Mouse (Mus musculus): ENCODE data around the gene Dynll2. TPM values are rescaled to one million over a fixed set of nuclear protein-coding genes. Genes with fewer than 3 reads are reported as not detected.

The Dynll2 gene
- polyA plus RNA-seq, 1 experiment from 2014 or later = 27.0 TPM

DNA sequence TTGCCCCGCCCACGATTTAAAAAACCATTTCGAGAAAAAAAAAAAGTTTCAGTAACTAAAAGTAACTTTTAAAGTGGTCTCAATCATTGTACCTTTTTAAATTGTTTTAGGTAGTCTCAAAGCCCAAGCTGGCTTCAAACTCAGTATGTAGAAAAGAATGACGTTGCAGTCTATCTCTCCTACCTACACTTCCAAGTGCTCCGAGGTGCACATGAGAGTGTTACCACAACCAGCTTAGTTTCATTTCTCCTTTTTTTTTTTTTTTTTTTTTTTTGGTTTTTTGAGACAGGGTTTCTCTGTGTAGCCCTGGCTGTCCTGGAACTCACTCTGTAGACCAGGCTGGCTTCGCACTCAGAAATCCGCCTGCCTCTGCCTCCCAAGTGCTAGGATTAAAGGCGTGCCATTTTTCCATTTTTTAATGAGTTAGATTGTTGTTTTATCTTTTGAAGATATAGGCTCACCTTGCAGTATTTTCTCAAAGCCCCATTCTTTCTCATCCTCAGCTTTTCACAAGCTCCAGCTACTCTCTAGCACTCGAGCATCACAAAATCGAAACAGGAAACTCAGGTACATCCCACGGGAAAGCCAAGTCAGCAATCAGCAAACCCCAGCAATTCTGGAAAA, 25.4 kb upstream of the Dynll2 start:
- no peaks in the 10 kb centered on the region for H3K9me3 ChIP-seq
- H3K36me3 ChIP-seq (replicated peaks) = no peaks in the 10 kb centered on the region
- no peak overlapping the region for H3K27ac ChIP-seq (replicated peaks)
- peaks cover 18% of the 10 kb centered on the region for H3K4me1 ChIP-seq
- H3K27me3 ChIP-seq (replicated peaks; ENCODE audit: low read depth, poor library complexity, severe bottlenecking) = peaks cover 9% of the 10 kb centered on the region
- DNase-seq (ENCODE audit: low spot score) = no peak
- WGBS = 91% methylated on average over 11 of the region's 11 CpGs
- no peak overlapping the region for H3K4me3 ChIP-seq

DNA sequence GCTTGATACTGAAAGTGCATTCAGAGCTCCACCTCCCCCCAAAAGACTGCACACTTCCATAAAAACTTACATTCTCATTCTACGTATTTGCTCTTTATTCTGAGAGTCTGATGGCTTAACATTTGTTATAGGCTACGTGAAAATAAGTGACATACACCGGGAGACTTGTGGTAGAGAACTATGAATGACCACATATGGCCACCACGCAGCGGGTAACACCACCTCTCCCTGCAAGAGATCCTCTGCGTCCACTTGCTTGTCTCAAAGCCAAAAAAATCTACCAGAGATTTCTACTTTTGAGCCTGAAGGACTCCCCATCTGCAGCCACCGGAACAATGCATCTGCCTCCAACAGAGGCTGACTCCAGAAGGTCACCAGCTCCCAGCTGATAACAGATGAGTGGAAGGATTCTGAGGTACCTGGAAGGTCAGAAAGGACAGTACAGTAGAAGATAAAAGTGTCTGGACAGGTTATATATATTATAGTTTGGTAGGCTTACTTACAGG, 24.6 kb upstream of the Dynll2 start:
- H3K27me3 ChIP-seq (replicated peaks; ENCODE audit: low read depth, poor library complexity, severe bottlenecking) = peaks cover 9% of the 10 kb centered on the region
- peaks cover 18% of the 10 kb centered on the region for H3K4me1 ChIP-seq
- no peak overlapping the region for H3K27ac ChIP-seq (replicated peaks)
- no peak overlapping the region for H3K4me3 ChIP-seq
- no peaks in the 10 kb centered on the region for H3K9me3 ChIP-seq
- DNase-seq (ENCODE audit: low spot score) = no peak
- WGBS = 92% methylated on average over 7 of the region's 7 CpGs
- no peaks in the 10 kb centered on the region for H3K36me3 ChIP-seq (replicated peaks)

DNA sequence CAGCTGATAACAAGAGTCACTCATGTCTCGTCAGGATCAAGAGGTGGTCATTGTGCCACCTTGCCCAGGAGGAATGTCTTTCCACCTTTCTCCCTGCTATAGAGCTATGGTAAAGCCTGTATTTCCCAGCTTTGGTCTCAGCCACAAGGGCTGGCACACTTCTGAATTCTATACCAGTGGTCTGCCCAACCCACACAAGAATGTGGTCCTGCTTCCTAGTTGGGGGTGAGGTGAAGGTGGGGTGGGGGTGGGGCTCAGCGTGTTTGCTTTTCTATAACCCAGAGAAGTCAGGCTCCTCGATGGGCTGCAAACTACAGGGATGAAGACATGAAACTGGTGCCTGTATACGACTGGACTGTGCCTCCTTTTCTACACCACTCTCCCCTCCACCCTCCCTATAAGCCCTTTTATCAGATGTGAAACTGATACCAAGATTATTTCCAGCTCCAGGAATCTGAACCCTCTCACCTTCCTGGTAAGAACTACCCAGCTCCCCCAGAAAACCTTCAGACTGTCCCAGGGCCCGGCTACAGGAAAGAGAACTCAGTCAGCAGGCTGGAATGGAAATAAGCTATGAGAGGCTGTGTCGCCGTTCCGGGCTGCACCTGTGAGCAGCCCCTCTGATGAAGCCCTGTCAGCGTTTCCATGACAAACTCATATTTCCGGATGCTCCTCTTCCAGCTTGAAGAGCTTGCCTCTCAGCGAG, 24.0 kb upstream of the Dynll2 start:
- peaks cover 9% of the 10 kb centered on the region for H3K27me3 ChIP-seq (replicated peaks; ENCODE audit: low read depth, poor library complexity, severe bottlenecking)
- no peak overlapping the region for H3K27ac ChIP-seq (replicated peaks)
- 74% methylated on average over 11 of the region's 11 CpGs for WGBS
- no peak overlapping the region for H3K4me3 ChIP-seq
- no peaks in the 10 kb centered on the region for H3K9me3 ChIP-seq
- no peaks in the 10 kb centered on the region for H3K36me3 ChIP-seq (replicated peaks)
- H3K4me1 ChIP-seq = peaks cover 18% of the 10 kb centered on the region
- no peak for DNase-seq (ENCODE audit: low spot score)

DNA sequence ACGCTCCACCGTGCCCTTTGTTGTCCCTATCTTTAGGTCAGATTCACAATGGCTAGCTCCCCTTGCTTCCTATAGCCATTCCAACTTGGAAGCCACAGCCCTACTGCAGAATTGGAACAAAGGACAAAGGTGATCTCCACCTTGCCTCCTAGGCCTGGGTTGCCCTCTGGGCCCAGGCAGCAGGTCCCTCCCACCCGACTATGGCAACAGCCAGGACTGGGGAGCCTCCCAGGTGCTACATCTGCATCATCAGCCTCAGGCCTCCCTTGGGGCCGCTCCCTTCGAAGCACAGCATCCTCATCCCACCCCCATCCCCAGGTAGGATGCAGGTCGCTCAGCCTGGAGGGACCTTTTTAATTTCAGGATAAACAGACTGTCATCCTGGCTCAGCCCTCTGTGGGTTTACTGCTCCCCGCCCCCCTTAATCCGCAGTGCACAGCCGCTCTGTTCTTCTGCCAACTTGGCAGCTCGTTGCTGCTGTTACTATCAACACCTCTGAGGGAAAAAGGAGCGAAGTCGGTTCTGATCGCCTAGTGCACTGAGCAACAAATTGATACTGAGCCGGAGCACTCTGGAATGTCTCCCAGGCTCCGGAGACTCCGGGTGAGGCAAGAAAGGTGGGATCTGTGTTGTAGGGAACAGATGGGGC, 22.3 kb upstream of the Dynll2 start:
- Histone ChIP-seq H3K4me3 (peak overlapping the region; percentile 36; the same call in 1 of the 2 replicates), H3K36me3 (replicated peaks) (no peaks in the 10 kb centered on the region), H3K9me3 (no peaks in the 10 kb centered on the region), H3K4me1 (peaks cover 18% of the 10 kb centered on the region), H3K27ac (replicated peaks) (peak overlapping the region; percentile 40; the same call in 1 of the 2 replicates), H3K27me3 (replicated peaks; ENCODE audit: low read depth, poor library complexity, severe bottlenecking) (peaks cover 9% of the 10 kb centered on the region)
- WGBS = 23% methylated on average over 16 of the region's 16 CpGs
- DNase-seq (ENCODE audit: low spot score) = peak; percentile 12

DNA sequence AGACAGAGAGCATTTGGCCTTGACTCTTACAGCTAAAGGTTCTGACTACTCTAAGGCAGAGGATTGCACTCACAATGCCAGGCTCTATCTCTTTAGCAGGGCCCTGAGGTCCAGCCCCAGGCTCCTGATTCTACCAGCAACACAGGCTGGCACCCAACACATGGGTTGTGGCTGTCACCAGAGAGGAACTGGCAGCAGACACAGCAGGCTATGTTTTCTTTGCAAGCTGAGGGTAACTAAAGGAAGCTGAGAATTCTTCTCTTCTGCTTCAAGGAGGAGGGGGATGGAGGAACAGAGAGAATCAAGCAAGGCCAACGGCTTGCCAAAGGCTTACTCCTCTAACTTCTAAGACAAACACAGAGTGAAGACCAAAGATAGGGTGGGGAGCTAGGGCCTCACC, 21.3 kb upstream of the Dynll2 start:
- peaks cover 18% of the 10 kb centered on the region for H3K4me1 ChIP-seq
- H3K27me3 ChIP-seq (replicated peaks; ENCODE audit: low read depth, poor library complexity, severe bottlenecking) = peaks cover 9% of the 10 kb centered on the region
- no peak overlapping the region for H3K27ac ChIP-seq (replicated peaks)
- H3K4me3 ChIP-seq = no peak overlapping the region
- 69% methylated on average over 1 of the region's 1 CpGs for WGBS
- no peaks in the 10 kb centered on the region for H3K36me3 ChIP-seq (replicated peaks)
- no peaks in the 10 kb centered on the region for H3K9me3 ChIP-seq
- no peak for DNase-seq (ENCODE audit: low spot score)

DNA sequence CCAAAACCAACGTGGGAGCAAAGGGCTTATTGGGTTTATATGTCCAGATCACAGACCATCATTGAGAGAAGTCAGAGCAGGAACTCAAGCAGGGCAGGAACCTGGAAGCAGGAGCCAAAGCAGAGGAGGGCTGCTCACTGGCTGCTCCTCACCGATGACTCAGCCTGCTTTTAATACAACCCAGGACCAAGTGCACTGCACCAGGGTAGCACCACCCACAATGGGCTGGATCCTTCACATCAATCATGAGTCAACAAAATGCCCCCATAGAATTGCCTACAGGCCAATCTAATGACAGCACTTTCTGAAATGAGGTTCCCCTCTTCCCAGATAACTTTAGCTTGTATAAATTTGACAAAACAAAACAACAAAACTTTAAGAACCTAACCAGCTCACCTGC, 16.8 kb upstream of the Dynll2 start:
- Histone ChIP-seq H3K27ac (replicated peaks) (no peak overlapping the region), H3K9me3 (0 out of 2 replicates have a peak, but pooled peaks cover 5% of the 10 kb centered on the region), H3K27me3 (replicated peaks; ENCODE audit: low read depth, poor library complexity, severe bottlenecking) (no peaks in the 10 kb centered on the region), H3K4me1 (no peaks in the 10 kb centered on the region), H3K4me3 (no peak overlapping the region), H3K36me3 (replicated peaks) (peaks cover 7% of the 10 kb centered on the region)
- WGBS = 68% methylated on average over 2 of the region's 2 CpGs
- no peak for DNase-seq (ENCODE audit: low spot score)

DNA sequence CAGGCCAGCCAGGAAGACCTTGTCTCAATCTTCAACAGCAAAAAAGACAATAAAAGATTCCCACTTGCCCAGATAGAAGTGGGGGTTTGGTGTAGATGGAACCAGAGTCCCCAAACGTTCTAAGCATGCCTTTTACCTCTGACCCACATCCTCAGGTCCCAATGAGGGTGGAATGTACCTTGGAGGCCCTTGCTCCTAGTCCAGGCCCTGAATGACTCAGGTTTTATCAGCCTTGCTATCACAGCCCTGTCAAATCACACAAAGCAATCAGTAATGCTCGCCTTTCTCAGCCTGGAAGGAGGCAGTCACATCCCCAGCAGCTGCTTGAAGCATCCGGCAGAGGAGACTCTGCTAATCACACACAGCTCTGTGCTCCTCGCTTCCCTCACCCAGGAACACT, 15.4 kb upstream of the Dynll2 start:
- 66% methylated on average over 4 of the region's 4 CpGs for WGBS

DNA sequence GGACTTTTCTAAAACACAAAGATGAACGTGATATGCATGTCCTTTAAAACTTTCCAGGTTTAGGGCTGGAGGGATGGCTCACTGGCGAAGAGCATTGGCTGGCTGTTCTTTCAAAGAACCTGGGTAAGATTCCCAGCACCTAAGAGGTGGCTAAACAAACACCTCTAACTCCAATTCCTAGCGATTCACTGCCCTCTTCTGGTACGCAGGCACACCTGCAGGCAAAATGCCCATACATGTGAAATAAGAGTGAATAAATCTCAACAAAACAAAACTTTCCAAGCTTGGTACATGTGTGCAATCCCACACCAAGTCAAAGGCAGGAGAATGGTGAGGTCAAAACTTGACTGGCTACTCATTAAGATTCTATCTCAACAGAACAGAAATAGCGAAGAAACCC, 12.4 kb upstream of the Dynll2 start:
- Histone ChIP-seq H3K27me3 (replicated peaks; ENCODE audit: low read depth, poor library complexity, severe bottlenecking) (no peaks in the 10 kb centered on the region), H3K4me3 (no peak overlapping the region), H3K9me3 (0 out of 2 replicates have a peak, but pooled peaks cover 5% of the 10 kb centered on the region), H3K4me1 (no peaks in the 10 kb centered on the region), H3K36me3 (replicated peaks) (peaks cover 9% of the 10 kb centered on the region), H3K27ac (replicated peaks) (no peak overlapping the region)
- WGBS = 88% methylated on average over 5 of the region's 5 CpGs
- DNase-seq (ENCODE audit: low spot score) = no peak

More for the DNA sequence above, 15.4 kb upstream of the Dynll2 start:
- H3K4me3 ChIP-seq = no peak overlapping the region
- no peaks in the 10 kb centered on the region for H3K27me3 ChIP-seq (replicated peaks; ENCODE audit: low read depth, poor library complexity, severe bottlenecking)
- H3K4me1 ChIP-seq = no peaks in the 10 kb centered on the region
- peaks cover 9% of the 10 kb centered on the region for H3K36me3 ChIP-seq (replicated peaks)
- H3K9me3 ChIP-seq = 0 out of 2 replicates have a peak, but pooled peaks cover 5% of the 10 kb centered on the region
- no peak for DNase-seq (ENCODE audit: low spot score)
- no peak overlapping the region for H3K27ac ChIP-seq (replicated peaks)

DNA sequence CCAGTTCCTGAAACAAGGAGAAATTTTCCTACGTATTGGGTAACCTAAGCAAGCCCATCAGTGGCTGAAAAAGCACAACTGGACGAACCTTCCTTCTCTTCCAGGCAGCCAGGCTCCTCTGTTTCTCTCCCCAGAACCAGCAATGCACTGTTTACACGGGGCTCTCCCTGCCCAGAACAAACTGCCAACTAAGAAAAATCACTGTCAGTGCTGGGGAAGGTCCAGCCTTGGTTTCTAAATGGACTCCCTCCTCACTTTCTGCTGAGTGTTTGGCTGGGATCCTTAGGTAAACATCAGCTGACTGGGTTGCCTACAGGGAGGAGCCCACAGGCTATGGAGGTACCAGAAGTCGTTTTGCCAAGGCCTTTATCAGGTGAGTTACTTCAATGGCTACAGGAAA, 4.5 kb upstream of the Dynll2 start:
- WGBS = 46% methylated on average over 4 of the region's 4 CpGs
- H3K9me3 ChIP-seq = no peaks in the 10 kb centered on the region
- H3K27ac ChIP-seq (replicated peaks) = no peak overlapping the region

DNA sequence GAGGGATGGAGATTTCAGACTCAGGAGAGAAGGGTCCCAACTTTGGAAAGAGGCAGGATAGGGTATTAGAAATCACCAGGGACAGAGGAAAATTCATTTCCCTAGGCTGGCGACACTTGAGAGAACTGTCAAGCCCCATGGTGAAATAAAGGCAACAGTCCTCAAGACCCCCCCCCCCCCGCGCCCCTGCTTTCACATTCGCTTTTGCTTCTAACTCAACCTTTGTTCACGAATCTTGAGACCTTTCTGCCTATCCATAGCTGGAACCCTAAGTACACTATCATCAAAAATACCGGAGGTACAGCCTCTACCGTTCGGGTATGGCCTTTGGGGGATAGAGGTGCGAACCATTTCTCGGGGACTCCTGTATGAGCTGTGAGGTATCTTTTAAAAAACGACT, 528 bp upstream of the Dynll2 start:
- H3K9me3 ChIP-seq = no peaks in the 10 kb centered on the region
- peaks cover 22% of the 10 kb centered on the region for H3K36me3 ChIP-seq (replicated peaks)
- 61% methylated on average over 11 of the region's 11 CpGs for WGBS
- peak overlapping the region; percentile 99 for H3K27ac ChIP-seq (replicated peaks)
- H3K27me3 ChIP-seq (replicated peaks; ENCODE audit: low read depth, poor library complexity, severe bottlenecking) = no peaks in the 10 kb centered on the region
- no peak for DNase-seq (ENCODE audit: low spot score)
- peak overlapping the region; percentile 100 for H3K4me3 ChIP-seq
- H3K4me1 ChIP-seq = peaks cover 35% of the 10 kb centered on the region

More for the DNA sequence above, 4.5 kb upstream of the Dynll2 start:
- Histone ChIP-seq H3K36me3 (replicated peaks) (no peaks in the 10 kb centered on the region), H3K4me3 (no peak overlapping the region), H3K4me1 (peaks cover 9% of the 10 kb centered on the region), H3K27me3 (replicated peaks; ENCODE audit: low read depth, poor library complexity, severe bottlenecking) (no peaks in the 10 kb centered on the region)
- DNase-seq (ENCODE audit: low spot score) = no peak

DNA sequence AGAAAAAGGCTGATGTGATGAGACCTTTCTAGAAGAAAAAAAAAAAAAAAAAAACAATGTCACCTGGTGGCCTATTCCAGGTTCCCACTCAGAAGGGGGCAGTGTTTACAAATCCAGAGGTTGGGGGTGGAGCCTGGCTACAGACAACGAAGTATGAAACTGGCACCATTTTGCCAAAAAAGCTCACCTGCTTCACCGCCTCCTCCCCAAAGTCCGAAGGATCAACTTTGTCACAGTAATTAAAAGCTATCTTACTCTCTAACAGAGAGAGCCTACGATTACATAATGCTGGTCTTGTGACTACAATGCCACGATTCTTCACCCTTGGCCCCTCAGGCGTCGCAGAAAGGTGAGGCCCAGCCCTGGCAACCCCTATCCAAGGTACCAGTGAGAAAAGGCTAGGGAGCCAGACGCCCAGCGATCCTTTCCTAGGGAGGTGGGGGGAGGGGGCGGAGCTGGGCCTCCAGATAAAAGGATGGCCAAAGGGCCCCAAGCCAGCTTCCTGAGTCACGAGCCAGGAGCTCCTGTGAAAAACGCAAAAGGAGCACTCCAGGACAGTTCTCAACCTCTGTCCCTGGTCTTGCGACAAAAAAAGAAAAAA, 1.1 kb downstream of the Dynll2 start:
- 2% methylated on average over 13 of the region's 13 CpGs for whole genome bisulfite sequencing
- peak overlapping the region; percentile 99 for H3K27ac ChIP-seq (replicated peaks)

DNA sequence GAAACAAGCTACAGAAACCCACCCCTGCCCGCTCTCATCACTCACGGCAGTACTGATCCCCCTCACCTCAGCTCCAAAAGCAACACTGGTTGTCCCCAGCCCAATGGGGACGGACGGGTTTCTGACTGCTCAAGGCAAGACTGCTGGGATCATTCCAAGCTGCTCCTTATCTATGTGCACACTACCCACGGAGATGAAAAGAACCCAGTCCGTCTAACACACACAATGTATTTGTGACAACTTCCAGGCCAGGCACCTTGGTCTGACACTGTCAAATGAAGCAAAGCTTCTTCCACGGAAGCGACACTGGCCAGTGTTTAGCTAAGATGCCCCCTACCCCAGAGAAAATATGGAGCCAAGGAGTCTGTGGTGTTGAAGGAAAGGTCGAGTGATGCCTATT, 1.7 kb downstream of the Dynll2 start:
- WGBS = 63% methylated on average over 9 of the region's 9 CpGs
- H3K27ac ChIP-seq (replicated peaks) = no peak overlapping the region

More for the DNA sequence above, 1.1 kb downstream of the Dynll2 start:
- DNase-seq (ENCODE audit: low spot score) = peak; percentile 75
- Histone ChIP-seq H3K36me3 (replicated peaks) (peaks cover 39% of the 10 kb centered on the region), H3K4me3 (peak overlapping the region; percentile 100), H3K4me1 (peaks cover 35% of the 10 kb centered on the region), H3K27me3 (replicated peaks; ENCODE audit: low read depth, poor library complexity, severe bottlenecking) (no peaks in the 10 kb centered on the region), H3K9me3 (no peaks in the 10 kb centered on the region)

More for the DNA sequence above, 1.7 kb downstream of the Dynll2 start:
- H3K9me3 ChIP-seq = no peaks in the 10 kb centered on the region
- no peak for DNase-seq (ENCODE audit: low spot score)
- peaks cover 45% of the 10 kb centered on the region for H3K36me3 ChIP-seq (replicated peaks)
- no peaks in the 10 kb centered on the region for H3K27me3 ChIP-seq (replicated peaks; ENCODE audit: low read depth, poor library complexity, severe bottlenecking)
- H3K4me1 ChIP-seq = peaks cover 35% of the 10 kb centered on the region
- peak overlapping the region; percentile 100 for H3K4me3 ChIP-seq

Measured in embryonic facial prominence, embryonic 10.5 days (tissue).